Mouse (Mus musculus) stomach, embryonic 16.5 days (tissue): ENCODE measurements around the gene Cpeb4. TPM values are rescaled to one million over a fixed set of nuclear protein-coding genes. Genes with fewer than 3 reads are reported as not detected.

Experiments used
- ATAC-seq: fragments of 200-750 bp; cut with Nextera tagmentation; 2 replicates; pipeline ENCODE4 v1.8.0; 2017; ENCODE audit warnings: moderate number of reproducible peaks, moderate TSS enrichment; ENCODE audit not compliant: insufficient read depth, low FRiP score
- H3K27ac ChIP-seq: fragments of 300-500 bp; sonication (generic); 2 replicates; pipeline ENCODE4 v1.5.1; 2014; ENCODE audit warnings: low read length
- H3K27me3 ChIP-seq: fragments of 300-500 bp; sonication (generic); 2 replicates; pipeline ENCODE4 v1.6.1; 2014; ENCODE audit warnings: low read length, control low read depth, mixed read lengths; ENCODE audit not compliant: control insufficient read depth, insufficient read depth
- H3K36me3 ChIP-seq: fragments of 300-500 bp; sonication (generic); 2 replicates; pipeline ENCODE4 v1.6.1; 2014; ENCODE audit warnings: low read length; ENCODE audit not compliant: control insufficient read depth, insufficient read depth
- H3K4me1 ChIP-seq: fragments of 300-500 bp; sonication (generic); 2 replicates; pipeline ENCODE4 v1.6.1; 2014; ENCODE audit warnings: low read length, control low read depth, mixed read lengths; ENCODE audit not compliant: control insufficient read depth, insufficient read depth
- H3K4me2 ChIP-seq: fragments of 300-500 bp; sonication (generic); 2 replicates; pipeline ENCODE4 v1.6.1; 2014; ENCODE audit warnings: low read depth, low read length, mixed read lengths
- H3K4me3 ChIP-seq: fragments of 300-500 bp; sonication (generic); replicated peaks from 2 replicates; pipeline ENCODE4 v1.5.1; 2014; ENCODE audit warnings: mild to moderate bottlenecking, low read length
- H3K9ac ChIP-seq: fragments of 300-500 bp; sonication (generic); 2 replicates; pipeline ENCODE4 v1.6.1; 2014; ENCODE audit warnings: low read length
- H3K9me3 ChIP-seq: fragments of 300-500 bp; sonication (generic); replicated peaks from 2 replicates; pipeline ENCODE4 v1.6.1; 2016; ENCODE audit warnings: low read length, control low read depth; ENCODE audit not compliant: control insufficient read depth
- WGBS: fragments of 180-500 bp; shearing (Covaris S2); extraction: QIAGEN DNeasy Blood & Tissue Kit; methylation state at CpG from one replicate; pipeline ENCODE4 v1.1.7; 2014; 5-methylcytosine and 5-hydroxymethylcytosine counted together
- polyA plus RNA-seq: library from polyadenylated mRNA; unstranded; fragments of >200 nt; fragmentation: Nextera tagmentation; extraction: Ambion mirVana; gene quantifications from 2 replicates; pipeline ENCODE4 v1.2.1, GENCODE M21; 2015

Cpeb4 gene
- polyA plus RNA-seq, 1 experiment from 2014 or later: 5.8 TPM

DNA sequence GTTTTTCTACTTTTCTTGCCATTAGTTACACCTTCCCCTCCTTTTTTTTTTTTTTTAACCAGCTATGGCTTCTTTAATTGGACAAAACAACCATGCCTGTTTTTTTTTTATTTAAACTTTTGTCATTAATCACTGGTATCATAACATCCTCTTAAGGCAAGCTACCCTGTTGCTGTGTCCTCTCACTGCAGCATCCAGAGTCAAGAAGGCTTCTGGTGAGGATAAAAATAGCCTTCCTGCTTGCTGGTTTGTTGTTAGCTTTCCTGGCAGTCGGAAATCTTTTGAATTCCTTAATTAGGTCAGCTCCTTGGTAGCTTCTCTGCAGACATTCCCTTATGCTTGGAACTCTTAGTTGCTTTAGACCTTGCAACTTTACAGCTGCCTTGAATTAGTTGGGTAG is 28.7 kb downstream of the Cpeb4 start:
- H3K27ac ChIP-seq: no peak overlapping the region
- no peaks in the 10 kb centered on the region for H3K27me3 ChIP-seq
- peaks cover 4% of the 10 kb centered on the region; the same call in 1 of the 2 replicates for H3K4me1 ChIP-seq
- H3K9ac ChIP-seq: no peak overlapping the region
- H3K9me3 ChIP-seq: no peaks in the 10 kb centered on the region
- no peaks in the 10 kb centered on the region for H3K36me3 ChIP-seq
- no peak overlapping the region for H3K4me3 ChIP-seq
- ATAC-seq: no peak
- H3K4me2 ChIP-seq: no peak overlapping the region
- 19% methylated on average over 1 of the region's 1 CpGs for WGBS

DNA sequence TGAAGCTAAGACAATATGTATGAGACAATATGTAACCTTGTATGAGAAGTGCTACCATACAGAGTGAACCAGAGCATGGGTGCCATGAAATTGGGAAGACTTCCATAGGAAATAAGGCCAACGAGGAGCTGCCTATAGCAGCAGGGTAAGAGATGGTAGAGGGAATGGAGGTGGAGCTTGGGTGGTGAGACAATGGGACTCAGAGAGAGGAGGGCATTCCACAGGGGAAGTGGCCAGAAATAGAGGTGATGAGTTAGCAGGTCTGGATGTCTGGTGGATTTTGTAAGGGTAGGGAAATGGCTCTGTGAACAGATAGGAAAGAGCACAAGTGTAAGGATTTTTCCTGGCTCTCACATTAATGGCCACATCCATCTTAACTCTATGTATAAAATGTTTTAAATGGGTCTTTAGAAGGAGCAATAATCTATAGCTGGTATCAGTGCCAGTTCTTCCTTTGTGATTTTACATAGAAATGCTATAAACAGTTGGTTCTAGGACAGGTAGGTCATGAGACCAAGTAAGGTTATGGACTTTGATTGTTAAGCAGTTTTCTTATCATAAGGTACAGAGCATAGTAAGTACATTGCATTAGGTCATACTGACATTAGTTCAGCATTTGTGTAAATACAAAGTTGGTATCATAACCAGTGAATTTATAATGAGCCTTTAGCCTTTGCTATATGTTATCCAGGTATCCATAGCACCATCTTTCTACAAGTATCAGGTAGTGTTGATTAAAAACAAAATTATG is 30.4 kb downstream of the Cpeb4 start:
- Histone ChIP-seq H3K9me3 (no peaks in the 10 kb centered on the region), H3K27ac (no peak overlapping the region), H3K4me2 (no peak overlapping the region), H3K36me3 (no peaks in the 10 kb centered on the region), H3K27me3 (no peaks in the 10 kb centered on the region), H3K4me3 (no peak overlapping the region), H3K4me1 (no peaks in the 10 kb centered on the region), H3K9ac (no peak overlapping the region)
- no peak for ATAC-seq
- WGBS: 67% methylated on average over 1 of the region's 1 CpGs

DNA sequence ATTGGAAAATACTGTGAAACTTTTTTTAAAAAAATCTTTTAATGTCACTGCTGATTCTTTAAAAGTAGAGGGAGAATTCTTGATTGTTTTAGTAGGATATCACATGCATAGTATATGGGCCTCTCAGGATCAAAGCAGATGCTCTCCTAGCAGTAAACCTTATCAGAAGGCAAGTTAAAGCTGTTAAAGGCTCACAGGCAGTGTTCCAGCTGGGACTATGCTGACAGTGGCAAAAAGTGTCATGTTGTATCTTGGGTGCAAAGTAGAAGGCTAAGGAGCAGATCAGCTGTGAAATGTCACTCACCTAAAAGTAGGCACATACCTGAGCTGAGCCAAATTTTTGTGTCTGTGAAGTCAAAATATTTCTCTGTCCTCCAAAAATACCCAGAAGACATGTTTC is 34.5 kb downstream of the Cpeb4 start:
- Histone ChIP-seq H3K4me1 (no peaks in the 10 kb centered on the region), H3K9ac (no peak overlapping the region), H3K4me2 (no peak overlapping the region), H3K36me3 (no peaks in the 10 kb centered on the region), H3K27ac (no peak overlapping the region), H3K9me3 (no peaks in the 10 kb centered on the region), H3K27me3 (no peaks in the 10 kb centered on the region), H3K4me3 (no peak overlapping the region)
- no peak for ATAC-seq

DNA sequence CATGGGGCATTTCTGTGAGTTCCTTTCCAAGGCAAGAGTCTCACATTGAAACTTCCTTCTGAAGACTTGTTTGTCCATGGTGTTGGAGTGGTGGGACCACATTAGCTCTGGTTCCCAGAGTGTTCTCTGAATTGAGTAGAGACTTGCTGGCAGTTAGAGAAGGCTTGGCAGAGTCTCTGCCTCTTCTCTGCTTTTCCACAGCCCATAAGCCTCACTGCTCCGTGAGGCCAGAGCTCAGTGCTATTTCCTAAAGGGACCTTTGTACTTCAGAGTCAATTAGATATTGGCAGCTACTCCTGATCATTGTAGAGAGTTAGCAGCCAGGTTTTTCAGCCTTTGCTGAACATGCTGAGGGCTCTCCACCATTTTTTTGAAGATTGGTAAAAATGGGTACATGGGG is 35.6 kb downstream of the Cpeb4 start:
- no peak overlapping the region for H3K4me2 ChIP-seq
- no peaks in the 10 kb centered on the region for H3K27me3 ChIP-seq
- no peak overlapping the region for H3K9ac ChIP-seq
- H3K9me3 ChIP-seq: no peaks in the 10 kb centered on the region
- no peak overlapping the region for H3K27ac ChIP-seq
- no peaks in the 10 kb centered on the region for H3K4me1 ChIP-seq
- WGBS: 64% methylated on average over 1 of the region's 1 CpGs
- no peak overlapping the region for H3K4me3 ChIP-seq
- ATAC-seq: no peak
- no peaks in the 10 kb centered on the region for H3K36me3 ChIP-seq

DNA sequence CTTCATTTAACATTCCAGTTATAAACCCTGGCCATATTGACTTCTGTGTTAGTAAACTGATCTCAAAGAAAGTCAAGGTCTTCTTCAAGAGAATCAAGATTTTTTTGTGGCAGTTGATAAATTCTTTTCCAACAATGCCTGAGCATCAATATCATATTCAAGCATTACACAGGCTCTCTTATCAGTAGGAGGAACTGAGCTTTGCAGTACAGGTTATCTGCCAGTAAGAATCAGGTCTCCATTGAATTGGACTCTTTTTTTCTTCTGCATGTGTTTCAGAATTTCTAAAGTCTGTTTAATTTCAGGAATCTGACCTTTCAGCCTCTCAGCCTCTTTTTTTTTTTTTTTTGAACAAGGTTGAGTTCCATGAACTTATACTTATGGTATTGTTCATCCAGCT is 40.9 kb downstream of the Cpeb4 start:
- Histone ChIP-seq H3K4me2 (no peak overlapping the region), H3K27me3 (no peaks in the 10 kb centered on the region), H3K36me3 (no peaks in the 10 kb centered on the region), H3K9ac (no peak overlapping the region), H3K4me1 (no peaks in the 10 kb centered on the region), H3K4me3 (no peak overlapping the region), H3K9me3 (no peaks in the 10 kb centered on the region), H3K27ac (no peak overlapping the region)
- ATAC-seq: no peak

DNA sequence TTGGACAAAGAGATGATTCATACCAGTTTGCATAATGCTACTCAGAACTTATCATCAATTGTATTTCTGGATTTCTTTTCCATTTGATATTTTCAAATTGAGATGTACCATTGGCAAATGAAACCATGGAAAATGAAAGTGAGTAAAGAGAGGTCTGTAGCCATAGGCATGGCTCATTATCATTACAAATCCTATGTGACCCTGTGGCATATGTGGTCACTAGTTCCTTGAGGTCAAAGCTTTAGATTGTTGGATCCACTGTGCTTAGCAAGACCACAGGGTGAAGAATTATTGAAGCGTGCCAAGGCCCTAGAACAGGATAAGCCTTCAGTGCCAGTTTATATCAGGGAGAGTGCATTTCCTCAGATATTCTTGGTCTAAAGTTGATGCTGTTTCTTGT is 45.8 kb downstream of the Cpeb4 start:
- 90% methylated on average over 1 of the region's 1 CpGs for WGBS
- Histone ChIP-seq H3K4me2 (no peak overlapping the region), H3K9me3 (no peaks in the 10 kb centered on the region), H3K27me3 (no peaks in the 10 kb centered on the region), H3K27ac (no peak overlapping the region), H3K36me3 (peaks cover under 1% of the 10 kb centered on the region; the same call in 1 of the 2 replicates), H3K4me1 (no peaks in the 10 kb centered on the region), H3K4me3 (no peak overlapping the region), H3K9ac (no peak overlapping the region)
- no peak for ATAC-seq

DNA sequence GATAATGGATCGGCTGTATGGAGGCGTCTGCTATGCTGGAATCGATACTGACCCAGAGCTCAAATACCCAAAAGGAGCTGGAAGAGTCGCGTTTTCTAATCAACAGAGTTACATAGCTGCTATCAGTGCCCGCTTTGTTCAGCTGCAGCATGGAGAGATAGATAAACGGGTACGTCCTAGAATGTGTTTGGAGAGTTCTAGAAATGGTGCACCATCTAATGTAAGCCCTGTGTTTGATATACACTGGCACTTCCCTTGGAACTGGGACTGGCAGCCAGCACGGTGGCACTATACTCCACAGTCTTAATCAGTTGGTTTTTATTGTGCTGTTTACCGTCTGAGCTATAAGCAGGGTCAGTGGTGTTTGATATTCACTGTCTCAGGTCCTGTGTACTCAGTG is 58.0 kb downstream of the Cpeb4 start:
- no peak for ATAC-seq

DNA sequence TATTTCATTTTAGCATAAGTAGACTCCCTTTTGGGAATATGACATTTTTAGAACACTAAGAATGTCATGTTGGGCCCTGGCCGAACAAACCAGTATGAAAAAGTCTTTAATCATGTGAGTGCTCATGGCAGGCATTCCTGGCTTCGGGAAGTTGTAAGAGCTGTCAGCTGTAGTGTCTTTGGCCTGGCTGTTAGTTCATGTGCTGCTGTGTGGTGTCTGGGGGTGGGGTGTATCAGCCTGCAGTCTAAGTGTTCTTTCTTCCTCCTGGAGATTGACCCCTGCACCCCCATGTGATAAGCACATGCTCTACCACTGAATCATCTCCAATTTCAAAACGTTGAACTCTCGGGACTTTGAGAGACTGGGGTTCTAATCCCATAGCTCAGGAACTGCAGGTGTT is 63.6 kb downstream of the Cpeb4 start:
- no peaks in the 10 kb centered on the region for H3K36me3 ChIP-seq
- no peak overlapping the region for H3K4me3 ChIP-seq
- 27% methylated on average over 4 of the region's 4 CpGs for whole genome bisulfite sequencing
- no peaks in the 10 kb centered on the region for H3K4me1 ChIP-seq
- H3K9ac ChIP-seq: no peak overlapping the region
- no peak overlapping the region for H3K27ac ChIP-seq
- H3K9me3 ChIP-seq: no peaks in the 10 kb centered on the region
- no peak overlapping the region for H3K4me2 ChIP-seq
- no peak for ATAC-seq
- H3K27me3 ChIP-seq: no peaks in the 10 kb centered on the region

More for the DNA sequence above, 58.0 kb downstream of the Cpeb4 start:
- 90% methylated on average over 10 of the region's 10 CpGs for WGBS
- H3K4me2 ChIP-seq: no peak overlapping the region
- H3K36me3 ChIP-seq: peaks cover 16% of the 10 kb centered on the region
- no peaks in the 10 kb centered on the region for H3K9me3 ChIP-seq
- H3K27ac ChIP-seq: no peak overlapping the region
- no peaks in the 10 kb centered on the region for H3K27me3 ChIP-seq
- H3K4me3 ChIP-seq: no peak overlapping the region
- H3K4me1 ChIP-seq: no peaks in the 10 kb centered on the region
- H3K9ac ChIP-seq: no peak overlapping the region

DNA sequence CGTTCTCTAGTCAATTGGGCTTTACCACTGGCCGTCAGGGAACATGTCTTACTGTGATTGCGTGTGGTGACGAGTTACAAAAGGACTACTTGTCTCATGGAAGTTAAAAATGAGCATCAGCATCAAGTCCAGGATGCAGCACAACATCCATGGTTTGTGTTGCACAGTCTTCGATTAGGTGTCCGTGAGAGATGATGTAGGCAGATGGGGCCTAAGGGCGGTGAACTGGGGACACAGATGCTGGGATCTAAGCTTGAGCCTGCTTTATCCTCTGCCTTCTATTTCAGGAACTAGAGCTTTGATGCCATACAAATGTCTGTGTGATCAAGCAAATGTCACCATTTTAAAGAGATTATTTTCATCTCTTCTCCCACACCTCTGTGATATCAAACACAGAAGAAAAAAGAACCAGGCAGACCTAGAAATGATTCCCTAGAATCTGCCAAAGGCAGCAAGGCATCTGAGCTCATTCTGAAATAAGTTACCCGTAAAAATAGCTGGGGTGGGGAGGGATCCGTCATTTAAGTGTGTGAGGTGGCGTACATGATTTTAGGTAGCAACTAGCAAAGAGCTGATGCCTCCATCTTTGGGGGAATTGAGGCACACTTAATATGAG is 65.0 kb downstream of the Cpeb4 start:
- H3K36me3 ChIP-seq: no peaks in the 10 kb centered on the region
- H3K4me1 ChIP-seq: no peaks in the 10 kb centered on the region
- H3K27ac ChIP-seq: no peak overlapping the region
- no peak for ATAC-seq
- no peaks in the 10 kb centered on the region for H3K9me3 ChIP-seq
- H3K9ac ChIP-seq: no peak overlapping the region
- WGBS: 91% methylated on average over 10 of the region's 10 CpGs
- no peak overlapping the region for H3K4me2 ChIP-seq
- no peak overlapping the region for H3K4me3 ChIP-seq
- H3K27me3 ChIP-seq: no peaks in the 10 kb centered on the region
